Mouse (Mus musculus): ENCODE measurements at regions not wholly inside any gene's neighbourhood (a gene's known extent, or its start where the extent isn't known, plus 50 kb on each side); places are given as distances from the start of the nearest gene placed in this dataset.
"Not testable (repeated sequence)": the region's sequence is repeated elsewhere in the genome, so short reads cannot be mapped to it uniquely, and the experiment has no call there.

DNA sequence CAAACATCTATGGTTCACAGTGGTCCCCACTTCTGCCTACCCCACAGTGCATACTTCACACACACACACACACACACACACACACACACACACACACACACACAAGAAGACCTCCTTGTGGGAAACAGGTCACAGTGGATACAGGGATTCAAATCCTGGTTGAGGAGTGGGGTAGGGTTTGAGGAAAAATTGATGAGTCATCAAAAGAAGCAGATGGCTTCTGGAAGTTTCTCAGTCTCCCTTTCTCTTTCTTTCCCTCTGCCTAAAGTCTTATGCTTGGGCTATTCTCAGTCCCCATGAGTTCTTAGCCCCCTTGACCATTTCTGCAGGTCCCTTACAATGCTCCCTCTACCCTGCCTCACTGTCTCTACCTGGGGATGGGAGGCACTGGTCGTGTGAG lies 56.4 kb downstream of the Rassf10 start:
- no peak for DNase-seq (ENCODE audit: low spot score)

DNA sequence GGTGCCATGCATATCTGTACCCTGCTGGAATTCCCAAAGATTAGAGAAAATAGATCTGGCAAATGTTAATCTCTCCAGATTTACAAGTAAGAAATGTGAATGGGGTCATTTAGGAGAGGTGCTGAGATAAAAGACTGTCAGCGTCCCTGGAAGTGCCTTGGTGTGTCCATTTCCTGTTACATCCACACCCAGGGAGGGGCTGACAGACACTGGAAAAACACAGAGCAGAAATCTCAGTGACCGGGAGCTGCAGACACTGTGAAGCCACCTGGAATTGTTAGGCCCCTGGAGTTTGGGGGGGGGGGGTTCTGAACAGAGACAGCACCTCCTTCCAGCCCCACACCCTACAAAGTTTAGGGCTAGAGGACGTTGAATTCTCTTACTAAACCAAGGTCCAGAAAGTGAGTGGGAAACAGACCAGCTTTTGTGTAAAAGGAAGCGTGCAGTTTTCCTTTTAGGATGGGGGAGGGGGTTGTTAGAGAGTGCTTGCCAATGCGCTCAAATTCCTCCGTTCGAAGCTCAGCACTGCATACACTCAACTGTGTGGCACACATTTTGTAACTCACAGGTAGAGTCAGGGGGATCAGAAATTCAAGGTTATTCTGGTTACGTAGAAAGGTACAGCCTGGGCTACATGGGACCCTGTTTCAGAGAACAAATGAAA lies 63.5 kb downstream of the Rassf10 start:
- DNase-seq (ENCODE audit: low spot score) = no peak

DNA sequence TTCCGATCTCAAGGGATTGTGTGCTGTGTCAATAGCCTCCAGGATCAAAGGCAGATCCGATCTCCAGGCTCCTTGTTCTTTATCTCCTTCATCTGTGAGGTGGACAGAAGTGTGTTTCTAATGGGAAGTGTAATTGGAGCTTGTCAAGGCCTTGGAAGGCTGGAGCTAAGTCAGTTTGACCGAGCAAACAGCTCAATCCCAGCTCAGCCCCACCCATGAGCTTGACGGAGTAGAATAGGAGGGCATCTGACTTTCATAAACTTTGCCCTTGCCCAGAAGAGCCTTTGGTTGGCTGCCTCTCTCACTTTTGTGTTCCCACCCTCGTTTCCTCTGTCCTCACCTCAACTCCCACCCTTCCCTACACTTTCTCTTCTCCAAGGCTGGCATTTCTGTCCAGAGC lies 67.7 kb downstream of the Rassf10 start:
- DNase-seq (ENCODE audit: low spot score) = no peak

DNA sequence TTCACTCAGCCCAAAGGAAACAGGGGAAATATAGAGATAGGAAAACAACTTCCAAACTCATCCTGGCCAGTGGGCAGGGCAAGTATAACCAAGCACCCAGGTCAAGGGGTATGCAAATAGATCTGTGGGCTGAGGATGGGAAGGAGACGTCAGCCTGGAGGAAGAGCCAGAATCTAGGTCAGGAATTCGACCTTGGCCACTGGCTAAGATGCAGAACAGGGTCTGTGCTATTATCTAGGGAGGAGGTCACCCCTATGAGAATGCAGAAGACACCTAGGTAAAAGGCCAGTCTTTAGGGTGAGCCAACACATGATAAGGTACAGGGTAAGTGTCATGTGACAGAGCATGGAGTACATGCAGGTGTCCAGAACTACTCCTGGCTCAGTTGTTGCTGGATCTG lies 68.8 kb downstream of the Rassf10 start:
- no peak for DNase-seq (ENCODE audit: low spot score)

DNA sequence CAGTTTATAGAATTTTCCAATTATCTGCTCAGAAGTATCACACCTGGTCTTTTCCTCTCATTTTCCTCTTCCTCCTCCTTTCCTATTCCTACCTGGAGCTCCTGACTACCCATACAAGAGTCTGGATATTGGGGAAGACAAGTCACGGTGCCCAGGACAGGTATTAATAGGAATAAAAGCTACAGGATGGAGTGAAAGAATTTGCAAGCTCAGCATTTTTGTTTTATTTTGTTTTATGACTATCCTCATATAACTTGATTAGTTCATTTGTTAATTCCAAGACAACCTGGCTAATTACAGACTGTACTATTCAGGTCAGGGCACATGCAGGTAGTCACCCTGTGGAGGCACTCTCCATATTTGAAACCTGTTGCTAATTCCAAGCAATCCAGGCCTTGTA lies 72.0 kb downstream of the Rassf10 start:
- no peak for DNase-seq (ENCODE audit: low spot score)

DNA sequence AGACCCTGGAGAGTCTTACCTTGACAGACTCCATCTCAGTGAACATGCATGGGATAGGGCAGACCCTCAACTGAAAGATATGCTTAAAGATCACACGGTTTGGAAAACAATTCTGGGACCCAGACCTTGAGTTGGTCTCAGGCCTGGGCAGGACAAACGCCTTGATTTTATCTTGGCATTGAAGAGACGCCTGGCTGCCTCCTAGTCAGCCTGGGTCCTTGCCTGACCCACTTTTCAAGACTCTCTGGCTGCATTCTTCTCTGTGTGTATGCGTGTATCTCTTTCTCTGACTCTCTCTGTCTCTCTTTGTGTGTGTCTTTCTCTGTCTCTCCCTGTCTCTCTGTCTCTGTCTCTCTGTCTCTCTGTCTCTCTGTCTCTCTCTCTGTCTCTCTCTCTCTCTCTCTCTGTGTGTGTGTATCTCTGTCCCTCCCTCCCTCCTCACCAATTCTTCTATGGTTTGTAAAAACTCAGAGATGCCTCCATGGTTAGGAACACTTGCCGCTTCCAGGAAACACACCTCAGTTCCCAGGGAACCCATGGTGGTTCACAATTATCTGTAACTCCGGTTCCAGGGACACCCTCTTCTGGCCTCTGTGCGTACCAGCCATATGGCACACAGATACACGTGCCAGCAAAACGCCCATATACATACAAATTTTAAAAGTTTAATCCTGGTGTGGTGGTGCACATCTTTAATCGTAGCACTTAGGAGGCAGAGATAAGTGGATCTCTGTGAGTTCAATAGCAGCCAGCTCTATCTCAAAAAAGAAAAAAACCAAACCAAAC lies 72.7 kb downstream of the Rassf10 start:
- DNase-seq (ENCODE audit: low spot score) = no peak

DNA sequence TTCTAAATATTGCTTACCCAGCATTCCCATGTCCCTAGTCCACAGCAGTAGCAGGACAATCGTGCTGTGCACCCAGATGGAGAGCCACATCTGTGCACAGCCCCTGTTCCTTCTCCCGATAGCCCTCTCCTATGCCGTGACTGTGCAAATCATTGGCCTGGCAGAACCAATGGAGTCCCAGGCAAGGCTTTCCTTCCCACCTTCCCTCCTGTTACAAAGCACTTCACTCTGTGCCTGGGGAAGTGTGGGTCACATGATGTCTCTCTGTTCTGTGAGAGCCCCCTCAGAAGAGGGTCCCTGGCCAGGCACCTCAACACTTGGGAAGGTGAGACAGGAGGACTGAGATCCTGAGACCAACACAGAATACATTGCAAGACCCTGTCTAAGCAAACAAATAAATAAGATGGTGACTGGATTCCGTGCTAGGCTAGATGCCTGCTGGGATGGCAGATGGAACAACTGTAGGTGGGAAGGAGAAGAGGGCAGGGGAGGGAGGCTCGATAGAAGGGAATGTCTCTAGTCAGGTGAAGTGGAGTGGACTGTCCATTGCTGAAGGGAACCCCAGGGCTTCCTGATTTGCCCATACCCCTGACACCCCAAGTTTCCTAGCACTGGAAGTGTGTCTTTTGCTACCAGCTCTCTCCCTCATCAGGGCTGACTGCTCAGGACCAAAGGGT lies 73.5 kb downstream of the Rassf10 start:
- no peak for DNase-seq (ENCODE audit: low spot score)

DNA sequence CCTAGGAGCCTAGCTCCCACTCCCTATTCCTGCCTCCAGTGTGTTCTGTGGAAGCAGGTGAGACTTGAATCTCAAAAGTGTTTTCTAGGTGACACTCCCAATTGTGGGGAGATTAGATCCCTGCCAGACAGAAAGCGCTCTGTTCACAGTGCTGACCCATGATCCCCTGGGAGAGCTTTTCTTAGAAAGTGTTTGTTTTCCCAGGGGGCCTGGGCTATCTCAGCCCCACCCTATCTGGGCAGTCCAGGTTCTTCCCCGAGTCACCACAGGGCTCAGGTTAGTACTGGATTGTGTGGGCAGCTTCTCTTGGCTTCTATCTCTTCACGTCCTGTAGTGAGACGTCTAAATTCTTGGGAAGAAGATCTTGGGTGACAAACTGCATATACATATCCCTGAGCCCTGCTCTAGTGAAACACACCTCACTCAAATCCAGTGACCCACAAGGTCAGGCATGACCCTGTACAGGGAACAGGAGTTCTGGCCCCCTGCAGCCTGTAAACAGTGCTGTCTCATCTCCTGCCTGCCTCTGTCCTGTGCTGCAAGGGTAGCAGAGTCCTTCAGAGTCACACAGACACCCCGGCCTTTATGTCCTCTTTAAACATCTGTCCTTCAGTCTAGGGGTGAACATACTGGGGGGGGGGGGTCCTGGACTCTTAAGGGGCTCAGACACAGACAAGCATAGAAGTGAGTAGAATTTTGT lies 76.4 kb downstream of the Rassf10 start:
- no peak for DNase-seq (ENCODE audit: low spot score)

DNA sequence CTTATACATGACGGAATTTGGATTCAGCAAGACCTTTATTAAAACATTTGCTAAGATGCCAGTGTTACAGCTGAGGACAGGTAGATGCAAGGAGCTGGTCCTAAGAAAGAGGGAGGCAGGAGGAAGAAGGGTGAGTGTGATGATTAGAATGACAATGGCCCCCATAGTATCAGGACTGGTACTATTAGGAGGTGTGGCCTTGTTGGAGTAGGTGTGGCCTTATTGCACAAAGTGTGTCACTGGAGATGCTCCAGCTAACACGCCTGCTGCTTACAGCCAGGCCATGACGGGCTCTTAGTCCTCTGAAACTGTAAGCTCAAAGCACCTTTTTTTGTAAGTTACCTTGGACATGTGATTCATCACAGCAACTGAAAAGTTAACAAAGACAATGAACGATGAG lies 82.0 kb downstream of the Rassf10 start:
- DNase-seq (ENCODE audit: low spot score) = no peak

DNA sequence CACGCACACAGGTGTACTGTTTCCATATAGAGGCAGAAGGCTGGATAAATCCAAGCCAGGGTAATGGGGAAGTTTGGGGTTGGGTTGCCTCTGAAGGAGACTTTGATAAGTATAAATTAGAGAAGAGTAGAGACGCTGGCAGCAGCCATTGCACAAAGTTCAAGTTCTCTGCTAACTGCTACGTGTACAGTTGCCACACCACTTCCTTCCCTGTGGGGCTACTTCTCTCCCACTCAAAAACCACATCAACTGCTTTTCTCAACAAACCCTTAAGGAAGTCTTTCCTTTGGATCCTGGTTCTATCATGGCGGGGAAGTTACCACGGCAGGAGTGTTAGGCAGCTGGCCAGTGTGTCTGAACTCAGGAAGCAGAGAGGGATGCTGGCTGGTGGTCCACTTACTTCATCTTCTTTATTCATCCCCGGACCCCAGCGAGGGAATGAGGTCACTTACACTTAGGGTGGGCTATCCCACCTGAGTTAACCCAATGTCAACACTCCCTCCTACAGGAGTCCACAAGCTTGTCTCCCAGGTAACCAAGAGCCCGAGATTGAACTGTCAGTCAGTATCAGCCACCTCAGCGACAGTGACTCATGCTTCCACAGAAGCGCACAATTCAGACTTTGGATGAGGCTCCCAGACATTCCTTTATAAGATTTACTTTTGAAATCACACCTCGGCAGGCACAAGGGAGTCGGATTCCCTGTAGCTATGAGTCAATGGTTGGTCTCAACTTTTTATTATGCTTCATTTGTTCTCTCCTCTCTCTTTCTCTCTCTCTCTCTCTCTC lies 84.3 kb downstream of the Rassf10 start:
- no peak for DNase-seq (ENCODE audit: low spot score)

DNA sequence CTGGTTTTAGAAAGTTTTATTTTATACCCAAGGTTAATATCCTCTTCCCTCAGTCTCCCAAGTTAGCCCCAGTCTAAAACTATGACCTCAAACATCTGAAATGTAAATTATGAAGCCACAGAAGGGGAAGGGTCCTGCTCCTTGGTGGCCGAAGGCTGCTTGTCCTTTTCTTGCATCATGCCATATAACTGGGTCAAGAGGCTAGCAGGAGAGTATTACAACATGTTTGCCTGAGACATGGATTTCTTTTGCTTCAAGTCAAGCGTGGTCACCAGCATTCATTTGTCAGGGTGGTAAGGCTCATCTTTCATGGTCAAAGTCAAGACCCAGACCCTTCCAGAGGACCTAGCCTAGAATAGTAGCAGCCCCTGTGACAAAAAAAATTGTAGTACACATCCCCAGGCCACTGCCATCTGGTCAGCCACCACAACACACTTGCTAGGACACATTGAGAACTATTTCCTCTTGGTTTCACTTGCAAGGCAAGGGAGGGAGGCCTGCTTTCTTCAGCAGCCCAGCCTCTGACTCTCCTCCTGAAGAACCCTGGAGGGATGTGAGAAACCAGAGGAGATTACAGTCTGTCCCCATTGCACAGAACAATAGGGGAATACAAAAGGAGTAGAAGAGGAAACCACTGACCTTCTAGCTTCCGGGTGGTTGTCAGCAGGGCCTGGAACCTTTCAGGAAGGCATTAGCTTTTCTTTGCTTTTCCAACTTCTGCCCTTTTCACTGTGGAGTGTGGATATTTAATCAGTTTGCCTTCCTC lies 85.3 kb downstream of the Rassf10 start:
- no peak for DNase-seq (ENCODE audit: low spot score)

DNA sequence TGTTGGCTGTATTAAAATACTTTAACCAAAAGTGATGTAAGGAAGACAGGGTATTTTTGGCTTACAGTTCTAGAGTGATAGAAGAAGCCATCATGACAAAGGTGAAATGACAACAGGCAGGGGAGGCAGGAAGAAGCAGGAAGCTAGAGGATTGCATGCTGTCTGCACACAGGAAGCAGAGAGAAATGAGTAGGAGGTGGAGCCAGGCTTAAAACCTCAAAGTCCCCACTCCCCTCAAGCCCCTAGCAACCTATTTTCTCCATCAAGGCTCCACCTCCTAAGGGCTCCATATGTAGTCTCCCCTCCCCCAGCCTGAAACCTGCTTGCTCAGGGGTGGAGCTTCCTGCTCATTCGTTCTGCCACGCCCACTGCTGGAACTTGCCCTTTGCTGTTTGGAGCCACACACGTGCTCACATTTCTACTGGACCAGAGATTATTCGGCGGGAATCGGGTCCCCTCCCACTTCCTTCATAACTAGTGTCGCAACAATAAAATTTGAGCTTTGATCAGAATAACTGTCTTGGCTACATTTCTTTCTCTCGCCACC lies 91.9 kb downstream of the Rassf10 start:
- DNase-seq (ENCODE audit: low spot score) = not testable (repeated sequence)

DNA sequence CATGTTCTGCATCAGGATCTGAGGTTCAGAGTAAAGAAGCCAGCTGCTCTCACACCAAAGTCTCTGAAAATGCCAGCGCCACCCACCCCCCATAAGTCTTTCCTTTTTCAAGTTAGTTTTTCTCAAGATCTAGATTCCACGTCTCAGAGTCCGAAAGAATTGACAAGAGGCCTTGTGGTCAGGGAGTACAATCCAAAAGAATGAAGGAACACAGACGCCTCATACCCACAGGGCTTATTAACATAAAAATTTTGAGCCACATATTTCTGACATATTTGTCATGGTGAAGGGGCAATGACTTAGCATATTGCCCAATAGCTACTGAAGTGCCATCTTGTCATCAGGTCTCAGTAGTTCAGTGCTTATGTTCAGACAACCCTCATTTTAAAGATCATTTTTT lies 92.6 kb downstream of the Rassf10 start:
- no peak for DNase-seq (ENCODE audit: low spot score)

DNA sequence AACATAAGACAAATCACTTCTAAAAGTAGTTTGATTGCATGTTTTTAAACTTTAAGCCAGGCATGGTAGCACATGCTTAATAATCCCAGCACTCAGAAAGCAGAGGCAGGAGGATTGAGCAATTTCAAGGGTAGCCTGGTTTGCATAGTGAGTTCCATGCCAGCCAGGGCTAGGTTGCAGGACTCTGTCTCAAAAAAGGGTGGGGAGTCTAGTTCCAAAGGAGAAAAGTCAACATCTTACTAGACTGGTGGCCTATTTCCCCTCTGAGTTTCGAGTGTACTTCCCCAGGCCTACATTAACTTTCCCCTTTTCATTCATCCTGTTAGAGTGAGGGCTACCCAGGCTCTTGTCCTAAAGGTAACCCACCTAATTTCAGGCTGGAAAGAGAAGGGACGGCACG lies 93.8 kb downstream of the Rassf10 start:
- no peak for DNase-seq (ENCODE audit: low spot score)

DNA sequence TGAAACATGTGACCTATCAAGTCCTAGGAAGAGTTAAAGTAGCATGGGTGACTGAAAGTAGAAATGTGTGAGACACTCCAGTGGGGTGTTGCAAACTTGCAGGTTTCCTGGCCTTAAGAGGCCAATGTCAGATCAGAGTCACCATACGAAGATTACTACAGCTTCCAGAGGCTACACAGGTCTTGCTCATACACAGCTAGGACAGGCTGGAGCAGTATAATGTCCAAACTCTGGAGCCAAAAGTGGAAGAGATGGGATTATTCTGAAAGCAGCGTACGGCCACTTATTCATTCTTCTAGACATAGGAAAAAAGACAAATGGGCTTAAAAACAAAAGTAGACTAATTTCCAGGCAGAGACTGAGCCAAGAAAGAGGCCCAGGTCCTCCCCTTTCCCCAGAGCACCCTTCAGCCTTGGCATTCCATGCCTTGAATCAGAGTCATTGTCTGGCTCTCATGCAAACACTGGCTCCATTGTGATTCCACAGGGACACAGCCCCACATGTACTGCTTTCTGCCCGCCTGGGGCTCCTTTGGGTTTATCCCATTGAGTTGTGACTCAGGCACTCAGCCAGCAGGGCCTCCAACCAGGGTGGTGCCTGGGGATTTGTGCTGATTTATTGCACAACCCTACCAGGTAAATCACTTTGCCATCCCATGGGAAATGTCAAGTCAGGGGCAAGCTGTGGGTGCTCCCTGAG lies 94.5 kb downstream of the Rassf10 start:
- peak; percentile 47 for DNase-seq (ENCODE audit: low spot score)

DNA sequence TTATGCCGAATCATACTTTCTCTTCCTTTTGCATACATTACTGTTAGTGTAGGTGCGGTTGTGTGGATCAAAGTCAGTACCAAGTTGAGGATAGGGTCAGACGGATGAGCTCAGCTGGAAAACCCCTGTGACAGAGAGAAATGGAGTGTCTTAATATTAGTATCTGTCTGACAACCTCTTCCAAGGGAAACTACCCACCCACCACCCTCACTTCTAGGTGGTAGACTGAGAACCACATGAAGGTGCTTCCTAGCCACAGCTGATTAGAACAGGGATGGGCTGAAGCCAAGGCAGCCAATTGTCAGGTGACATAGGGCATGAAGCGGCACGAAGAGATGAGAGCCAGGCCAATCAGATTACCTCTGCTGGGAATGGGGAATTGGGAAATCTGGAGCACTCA lies 95.7 kb downstream of the Rassf10 start:
- DNase-seq (ENCODE audit: low spot score) = no peak

DNA sequence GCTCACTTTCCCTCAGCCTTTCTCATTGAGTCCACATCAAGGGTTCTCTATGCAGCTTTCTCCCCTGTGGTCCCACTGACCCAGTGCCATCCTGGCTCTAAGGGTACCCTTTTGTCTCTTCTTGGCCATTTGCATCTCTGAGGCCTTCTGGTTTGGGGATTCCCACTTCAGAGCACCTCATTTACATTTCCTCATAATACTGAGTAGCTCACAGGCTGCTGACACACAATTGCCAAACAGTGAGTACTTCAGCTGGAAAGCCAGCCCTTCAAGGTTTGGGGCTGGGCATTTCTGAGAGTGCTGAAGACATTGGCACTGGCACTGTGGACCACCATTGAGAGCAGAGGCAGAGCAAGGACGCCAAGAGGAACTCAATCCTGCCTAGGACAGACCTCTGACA lies 99.2 kb downstream of the Rassf10 start:
- no peak for DNase-seq (ENCODE audit: low spot score)

DNA sequence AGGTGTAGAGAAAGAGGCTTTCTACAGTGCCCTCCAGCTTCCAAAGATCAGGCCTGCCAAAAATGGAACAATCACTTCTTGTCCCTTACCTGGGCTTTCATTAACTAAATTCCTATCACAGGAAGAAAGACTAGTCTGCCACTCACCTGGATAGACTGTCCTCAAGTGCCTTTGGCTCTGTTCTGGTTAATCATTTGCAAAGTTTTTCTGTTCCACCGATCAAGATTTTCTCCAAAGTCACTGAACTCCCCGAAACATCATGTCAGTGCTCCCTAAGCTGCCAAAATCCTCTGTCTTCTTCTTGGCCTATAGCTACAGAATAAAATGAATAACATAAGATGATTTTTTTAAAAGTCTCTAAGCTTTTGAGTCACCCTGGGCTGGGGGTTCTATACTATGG lies 102.7 kb downstream of the Rassf10 start:
- no peak for DNase-seq (ENCODE audit: low spot score)

DNA sequence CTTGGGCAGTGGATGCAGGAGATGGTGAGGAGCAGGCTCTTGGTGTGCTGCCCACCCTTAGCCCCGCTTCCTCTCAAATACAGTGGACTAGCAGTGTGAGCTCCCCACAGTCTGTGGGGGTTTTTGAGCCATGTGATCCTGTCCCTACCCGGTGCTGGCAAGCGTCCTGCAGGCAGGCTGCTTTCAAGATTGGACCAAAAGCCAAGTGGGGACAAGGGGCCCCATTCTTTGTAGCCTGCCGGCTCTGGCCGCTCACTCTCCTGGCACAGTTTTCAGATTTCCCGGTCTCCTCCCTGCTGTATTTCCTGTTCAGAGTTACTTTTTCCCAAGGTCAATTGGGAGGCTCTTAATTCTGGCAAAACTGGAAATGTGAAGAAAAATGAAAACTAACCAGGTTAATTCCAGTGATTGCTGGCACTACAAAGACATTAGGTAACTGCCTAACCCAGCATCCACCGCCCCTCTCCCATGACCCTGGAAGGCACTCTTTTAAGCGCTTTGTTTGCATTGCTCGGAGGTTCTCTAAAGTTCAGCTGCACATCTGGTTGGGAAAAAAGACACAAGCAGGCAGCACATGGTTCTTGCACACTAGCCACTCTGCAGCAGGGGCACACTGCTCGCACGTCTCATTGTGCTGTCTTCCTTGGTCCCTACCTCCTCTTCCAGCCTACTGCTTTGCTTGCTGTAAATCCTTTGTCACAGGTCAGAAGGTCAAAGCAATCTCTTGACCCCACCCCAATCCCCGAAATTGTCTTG lies 105.6 kb downstream of the Rassf10 start:
- DNase-seq (ENCODE audit: low spot score) = peak; percentile 47

DNA sequence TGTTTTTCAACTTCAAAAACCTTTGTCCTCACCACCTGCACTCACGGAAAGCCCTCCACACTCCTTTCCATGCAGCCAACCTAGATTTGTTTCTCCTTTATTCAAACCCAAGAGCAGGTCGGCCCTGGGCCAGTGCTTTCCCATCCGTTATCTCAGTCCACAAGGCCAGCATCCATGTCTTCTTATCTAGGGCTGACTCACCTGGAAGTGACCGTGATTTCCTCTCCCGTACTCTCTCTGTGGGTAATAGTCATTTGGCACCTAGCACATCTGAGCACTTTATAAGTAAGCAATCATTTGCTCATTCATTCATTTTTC lies 106.2 kb downstream of the Rassf10 start:
- DNase-seq (ENCODE audit: low spot score) = no peak
